Mouse (Mus musculus) limb, embryonic 13.5 days (tissue): Measurements from ENCODE around the gene Cenpm. TPM values are rescaled to one million over a fixed set of nuclear protein-coding genes. Genes with fewer than 3 reads are reported as not detected.

Source experiments
- ATAC-seq: fragments of 200-750 bp; cut with Nextera tagmentation; 2 replicates; pipeline ENCODE4 v1.8.0; 2017; ENCODE audit warnings: low read depth, moderate number of reproducible peaks, moderate TSS enrichment; ENCODE audit not compliant: low FRiP score
- H3K27ac ChIP-seq: fragments of 300-500 bp; sonication (generic); 2 replicates; pipeline ENCODE4 v1.5.1; 2015; ENCODE audit warnings: inconsistent platforms, mild to moderate bottlenecking, moderate library complexity
- H3K27me3 ChIP-seq: fragments of 300-500 bp; sonication (generic); 2 replicates; pipeline ENCODE4 v1.6.1; 2015; ENCODE audit warnings: mild to moderate bottlenecking, inconsistent platforms
- H3K36me3 ChIP-seq: fragments of 300-500 bp; sonication (generic); 2 replicates; pipeline ENCODE4 v1.6.1; 2015; ENCODE audit warnings: inconsistent platforms, mild to moderate bottlenecking, moderate library complexity
- H3K4me1 ChIP-seq: fragments of 300-500 bp; sonication (generic); 2 replicates; pipeline ENCODE4 v1.6.1; 2015; ENCODE audit warnings: inconsistent platforms
- H3K4me2 ChIP-seq: fragments of 300-500 bp; sonication (generic); replicated peaks from 2 replicates; pipeline ENCODE4 v1.6.1; 2015; ENCODE audit warnings: inconsistent platforms, mild to moderate bottlenecking, moderate library complexity
- H3K4me3 ChIP-seq: fragments of 300-500 bp; sonication (generic); 2 replicates; pipeline ENCODE4 v1.5.1; 2015; ENCODE audit warnings: moderate library complexity, mild to moderate bottlenecking, inconsistent platforms
- H3K9ac ChIP-seq: fragments of 300-500 bp; sonication (generic); 2 replicates; pipeline ENCODE4 v1.6.1; 2015; ENCODE audit warnings: mild to moderate bottlenecking, inconsistent platforms
- H3K9me3 ChIP-seq: fragments of 300-500 bp; sonication (generic); 2 replicates; pipeline ENCODE4 v1.6.1; 2016; ENCODE audit warnings: inconsistent platforms
- WGBS: fragments of 180-500 bp; shearing (Covaris S2); methylation state at CpG from one replicate; pipeline ENCODE4 v1.1.7; 2015; 5-methylcytosine and 5-hydroxymethylcytosine counted together
- polyA plus RNA-seq: library from polyadenylated mRNA; unstranded; fragments of >200 nt; fragmentation: Nextera tagmentation; extraction: Ambion mirVana; gene quantifications from 2 replicates; pipeline ENCODE4 v1.2.1, GENCODE M21; 2015

Gene Cenpm
- polyA plus RNA-seq, 1 experiment from 2014 or later, result 62.6 TPM

- H3K9ac ChIP-seq, result no peak overlapping the region
- 77% methylated on average over 10 of the region's 10 CpGs for WGBS
- H3K4me3 ChIP-seq, result no peak overlapping the region
- no peaks in the 10 kb centered on the region for H3K27me3 ChIP-seq
- no peak overlapping the region for H3K27ac ChIP-seq
- no peaks in the 10 kb centered on the region for H3K9me3 ChIP-seq
- peaks cover 30% of the 10 kb centered on the region for H3K36me3 ChIP-seq
- ATAC-seq, result no peak
- H3K4me2 ChIP-seq, result no peak overlapping the region
- no peaks in the 10 kb centered on the region for H3K4me1 ChIP-seq
Measured at GRCm38 (mm10) chr15:82235661-82236060, 8.9 kb downstream of the Cenpm start.

- Histone ChIP-seq H3K4me1 (no peaks in the 10 kb centered on the region), H3K27ac (no peak overlapping the region), H3K4me3 (no peak overlapping the region), H3K4me2 (no peak overlapping the region), H3K27me3 (peaks cover 2% of the 10 kb centered on the region; the same call in 1 of the 2 replicates), H3K9ac (no peak overlapping the region), H3K9me3 (no peaks in the 10 kb centered on the region), H3K36me3 (peaks cover 15% of the 10 kb centered on the region)
- ATAC-seq, result no peak
- WGBS, result 60% methylated on average over 4 of the region's 4 CpGs
Measured at GRCm38 (mm10) chr15:82232651-82233050, 11.9 kb downstream of the Cenpm start.

GRCm38 (mm10) chr15:82231591-82232378, 12.8 kb downstream of the Cenpm start:
- no peak overlapping the region for H3K27ac ChIP-seq
- no peak overlapping the region for H3K4me3 ChIP-seq
- no peaks in the 10 kb centered on the region for H3K9me3 ChIP-seq
- H3K4me2 ChIP-seq, result no peak overlapping the region
- no peak overlapping the region for H3K9ac ChIP-seq
- H3K4me1 ChIP-seq, result no peaks in the 10 kb centered on the region
- no peak for ATAC-seq
- WGBS, result 63% methylated on average over 11 of the region's 11 CpGs
- H3K36me3 ChIP-seq, result peaks cover 15% of the 10 kb centered on the region
- H3K27me3 ChIP-seq, result peaks cover 2% of the 10 kb centered on the region; the same call in 1 of the 2 replicates

- Histone ChIP-seq H3K36me3 (peaks cover 15% of the 10 kb centered on the region), H3K27me3 (peaks cover 3% of the 10 kb centered on the region), H3K4me2 (no peak overlapping the region), H3K27ac (no peak overlapping the region), H3K9ac (no peak overlapping the region), H3K9me3 (no peaks in the 10 kb centered on the region), H3K4me3 (no peak overlapping the region), H3K4me1 (no peaks in the 10 kb centered on the region)
- 85% methylated on average over 4 of the region's 4 CpGs for WGBS
- no peak for ATAC-seq
Measured at GRCm38 (mm10) chr15:82231100-82231499, 13.4 kb downstream of the Cenpm start.

- H3K9ac ChIP-seq, result no peak overlapping the region
- no peaks in the 10 kb centered on the region for H3K9me3 ChIP-seq
- 69% methylated on average over 6 of the region's 6 CpGs for WGBS
- H3K4me2 ChIP-seq, result no peak overlapping the region
- H3K4me1 ChIP-seq, result no peaks in the 10 kb centered on the region
- no peak overlapping the region for H3K27ac ChIP-seq
- no peak for ATAC-seq
- H3K36me3 ChIP-seq, result peaks cover 15% of the 10 kb centered on the region
- H3K4me3 ChIP-seq, result no peak overlapping the region
- peaks cover 13% of the 10 kb centered on the region for H3K27me3 ChIP-seq
Measured at GRCm38 (mm10) chr15:82230098-82230611, 14.4 kb downstream of the Cenpm start.

- Histone ChIP-seq H3K27me3 (peaks cover 18% of the 10 kb centered on the region), H3K27ac (no peak overlapping the region), H3K9ac (no peak overlapping the region), H3K4me3 (no peak overlapping the region), H3K4me2 (no peak overlapping the region), H3K9me3 (no peaks in the 10 kb centered on the region), H3K36me3 (peaks cover 15% of the 10 kb centered on the region), H3K4me1 (peaks cover 1% of the 10 kb centered on the region; the same call in 1 of the 2 replicates)
- WGBS, result 37% methylated on average over 11 of the region's 11 CpGs
- no peak for ATAC-seq
Measured at GRCm38 (mm10) chr15:82229542-82230045, 15.0 kb downstream of the Cenpm start.

GRCm38 (mm10) chr15:82225769-82226168, 18.8 kb downstream of the Cenpm start:
- ATAC-seq, result no peak
- WGBS, result 92% methylated on average over 5 of the region's 5 CpGs
- no peaks in the 10 kb centered on the region for H3K9me3 ChIP-seq
- no peaks in the 10 kb centered on the region for H3K36me3 ChIP-seq
- no peak overlapping the region for H3K4me3 ChIP-seq
- no peak overlapping the region for H3K4me2 ChIP-seq
- H3K9ac ChIP-seq, result no peak overlapping the region
- H3K27me3 ChIP-seq, result peaks cover 50% of the 10 kb centered on the region
- H3K27ac ChIP-seq, result no peak overlapping the region
- H3K4me1 ChIP-seq, result peaks cover 8% of the 10 kb centered on the region

GRCm38 (mm10) chr15:82224602-82225215, 19.8 kb downstream of the Cenpm start:
- Histone ChIP-seq H3K27ac (no peak overlapping the region), H3K36me3 (no peaks in the 10 kb centered on the region), H3K27me3 (peaks cover 48% of the 10 kb centered on the region), H3K9me3 (no peaks in the 10 kb centered on the region), H3K4me1 (peaks cover 8% of the 10 kb centered on the region), H3K4me3 (peak overlapping the region; percentile 41), H3K9ac (peak overlapping the region; percentile 48; the same call in 1 of the 2 replicates), H3K4me2 (peak overlapping the region; percentile 71)
- no peak for ATAC-seq
- WGBS, result 37% methylated on average over 7 of the region's 7 CpGs

GRCm38 (mm10) chr15:82223657-82224601, 20.6 kb downstream of the Cenpm start, which contains the start of gene Tnfrsf13c:
Tnfrsf13c (minus strand) TSS chr15:82224369.
- Histone ChIP-seq H3K9ac (peak within 1 kb of the TSS; percentile 48), H3K27me3 (peaks cover 49% of the 10 kb centered on the region), H3K36me3 (no peaks in the 10 kb centered on the region), H3K4me3 (peak within 1 kb of the TSS; percentile 41), H3K4me1 (peaks cover 8% of the 10 kb centered on the region), H3K27ac (no peak within 1 kb of the TSS), H3K9me3 (no peaks in the 10 kb centered on the region), H3K4me2 (peak within 1 kb of the TSS; percentile 71)
- ATAC-seq, result no peak
- under 1% methylated on average over 44 of the region's 44 CpGs for WGBS

GRCm38 (mm10) chr15:82223251-82223650, 21.3 kb downstream of the Cenpm start:
- Histone ChIP-seq H3K36me3 (no peaks in the 10 kb centered on the region), H3K4me3 (no peak overlapping the region; the same call in 1 of the 2 replicates), H3K9ac (no peak overlapping the region), H3K4me2 (peak overlapping the region; percentile 71; the same call in 1 of the 2 replicates), H3K27me3 (peaks cover 53% of the 10 kb centered on the region), H3K9me3 (no peaks in the 10 kb centered on the region), H3K4me1 (peaks cover 8% of the 10 kb centered on the region), H3K27ac (no peak overlapping the region)
- 30% methylated on average over 7 of the region's 7 CpGs for WGBS
- ATAC-seq, result no peak

- no peak for ATAC-seq
- H3K27me3 ChIP-seq, result peaks cover 68% of the 10 kb centered on the region
- no peak overlapping the region for H3K4me2 ChIP-seq
- no peak overlapping the region for H3K27ac ChIP-seq
- H3K9me3 ChIP-seq, result no peaks in the 10 kb centered on the region
- no peaks in the 10 kb centered on the region for H3K36me3 ChIP-seq
- H3K4me1 ChIP-seq, result peaks cover 20% of the 10 kb centered on the region
- WGBS, result 64% methylated on average over 14 of the region's 14 CpGs
- no peak overlapping the region for H3K4me3 ChIP-seq
- no peak overlapping the region for H3K9ac ChIP-seq
Measured at GRCm38 (mm10) chr15:82221104-82221860, 23.3 kb downstream of the Cenpm start.
